Mouse (Mus musculus) liver, postnatal 0 days (tissue): ENCODE results near the gene Slc35f6.

Experiments
- CTCF ChIP-seq: sonication (generic); IDR thresholded peaks from 2 replicates; pipeline ENCODE4 v1.5.1; 2016; ENCODE audit warnings: antibody characterized with exemption, low read depth
- EP300 ChIP-seq: IDR thresholded peaks from 2 replicates; pipeline ENCODE4 v1.6.1; 2016; ENCODE audit warnings: antibody characterized with exemption, low read depth, mild to moderate bottlenecking

DNA sequence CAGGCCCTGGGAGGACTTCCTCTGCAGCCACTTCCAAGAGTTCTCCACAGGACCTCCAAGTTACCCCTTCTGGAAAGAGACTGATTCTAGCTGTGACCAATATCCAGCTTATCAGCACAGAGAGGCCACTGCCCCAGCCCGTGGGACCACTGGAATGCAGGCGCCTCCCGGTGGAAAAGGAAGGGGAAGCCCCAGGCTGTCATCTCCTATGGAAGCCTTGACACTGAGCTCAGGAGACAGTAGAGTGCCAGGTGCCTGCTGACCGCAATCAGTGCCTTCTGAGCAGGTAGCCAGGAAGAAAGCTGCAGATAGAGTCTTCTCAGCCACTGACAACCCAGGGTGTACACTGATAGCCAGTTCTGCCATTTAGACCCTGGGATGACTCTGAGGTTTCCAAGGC, 46.3 kb upstream of the Slc35f6 start:
- peak; percentile 33 for TF ChIP-seq CTCF
- no peak for TF ChIP-seq EP300
